Mouse (Mus musculus) retina, embryonic 14.5 days (tissue): Measurements from ENCODE around the gene Elk3.

Source experiments
- DNase-seq: peaks from one replicate; pipeline ENCODE4 v3.0.0-alpha.2; 2015; ENCODE audit warnings: low spot score

Gene Elk3

DNA sequence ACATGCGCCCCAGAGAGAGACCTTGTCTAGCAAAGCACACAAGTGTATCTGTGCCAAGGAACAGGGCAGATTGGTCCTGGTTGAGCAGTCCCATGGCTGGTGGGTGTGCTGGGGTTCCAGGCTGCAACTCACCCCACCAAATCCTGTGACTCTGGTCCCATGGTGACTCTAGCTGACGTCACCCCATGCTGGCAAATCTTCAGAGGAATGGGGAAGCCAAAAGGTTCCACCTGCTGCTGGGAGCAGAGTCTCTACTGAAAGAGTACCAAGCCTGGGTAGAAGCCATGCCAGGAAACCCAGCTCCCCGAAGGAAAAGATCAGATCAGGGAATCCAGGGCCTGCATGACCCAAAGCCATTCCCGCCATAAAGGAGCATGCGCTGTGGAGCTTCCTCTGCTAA is 43.4 kb downstream of the Elk3 start:
- DNase-seq, result no peak

DNA sequence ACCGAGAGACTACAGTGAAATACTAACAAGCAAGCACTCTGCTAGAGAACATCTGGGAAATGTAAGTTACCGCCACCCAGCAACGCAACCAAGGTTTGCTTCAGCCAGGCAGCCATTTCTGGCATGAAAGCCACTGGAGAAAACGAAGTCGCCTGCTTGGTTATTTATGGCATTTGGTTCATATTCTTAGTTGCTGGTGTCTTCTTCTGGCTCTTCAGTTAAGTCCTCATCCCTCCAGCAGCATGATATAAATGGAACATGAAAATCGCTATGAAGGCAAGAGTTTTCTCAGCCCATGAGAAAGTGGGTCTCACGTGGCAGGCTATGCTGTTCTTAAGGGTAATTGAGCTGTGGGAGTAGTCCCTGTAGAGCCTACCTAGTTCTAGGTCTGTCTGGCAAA is 44.4 kb downstream of the Elk3 start:
- no peak for DNase-seq

DNA sequence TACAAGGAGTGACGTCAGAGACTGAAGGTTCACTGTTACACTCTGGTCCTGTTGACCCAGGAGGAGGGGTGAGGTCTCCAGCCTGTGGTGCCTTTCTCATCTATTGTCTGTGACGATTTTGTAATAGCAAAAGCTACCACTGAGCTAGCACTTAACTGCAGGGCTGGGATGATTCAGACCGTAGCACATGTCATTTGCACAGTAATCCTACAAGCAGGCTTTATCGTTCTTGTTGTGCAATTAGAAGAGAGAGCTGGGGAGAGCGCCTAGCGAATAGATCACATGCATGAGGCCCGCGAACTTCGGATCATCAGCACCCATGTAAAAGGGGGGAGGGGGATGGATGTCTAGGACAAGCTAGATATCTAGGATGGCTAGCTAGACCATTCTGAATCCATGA is 45.1 kb downstream of the Elk3 start:
- DNase-seq, result no peak

DNA sequence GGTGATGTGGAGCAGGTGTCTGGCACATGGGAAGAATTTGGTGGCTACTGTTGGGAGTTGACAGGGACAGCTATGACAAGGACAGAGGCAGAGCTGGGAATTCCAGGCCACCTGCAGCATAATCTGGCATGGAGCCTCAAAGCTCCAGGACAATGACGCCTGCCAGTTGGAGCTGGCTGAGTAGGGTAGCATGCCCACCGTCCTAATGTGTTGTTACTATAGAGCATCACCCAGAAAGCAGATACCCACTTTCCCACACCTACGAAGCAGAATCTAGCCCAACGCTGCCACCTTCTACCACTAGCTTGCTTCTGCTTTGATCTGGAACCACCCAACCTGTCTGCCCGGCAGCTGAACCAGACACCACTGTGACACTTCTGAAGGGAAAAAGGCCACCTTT is 46.9 kb downstream of the Elk3 start:
- DNase-seq, result no peak

DNA sequence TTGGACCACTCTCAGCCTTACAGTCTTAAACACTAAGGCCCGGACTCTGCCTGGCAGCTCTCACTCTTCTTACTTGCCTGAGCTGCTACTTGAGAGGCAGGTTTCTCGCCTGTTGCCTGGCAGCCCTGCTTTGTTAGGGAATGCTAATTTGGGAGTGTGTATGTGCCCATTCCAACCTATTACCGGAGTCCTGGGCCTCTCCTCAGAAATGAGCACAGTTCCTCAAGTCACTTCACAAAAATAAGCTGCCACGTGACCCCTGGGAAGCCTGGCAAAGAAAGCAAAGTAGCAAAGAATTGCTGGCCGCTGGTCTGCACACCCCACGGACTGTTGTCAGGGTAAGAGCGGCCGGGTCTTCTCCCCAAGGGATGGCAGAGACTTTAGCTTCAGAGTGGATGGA is 47.5 kb downstream of the Elk3 start:
- DNase-seq, result no peak

DNA sequence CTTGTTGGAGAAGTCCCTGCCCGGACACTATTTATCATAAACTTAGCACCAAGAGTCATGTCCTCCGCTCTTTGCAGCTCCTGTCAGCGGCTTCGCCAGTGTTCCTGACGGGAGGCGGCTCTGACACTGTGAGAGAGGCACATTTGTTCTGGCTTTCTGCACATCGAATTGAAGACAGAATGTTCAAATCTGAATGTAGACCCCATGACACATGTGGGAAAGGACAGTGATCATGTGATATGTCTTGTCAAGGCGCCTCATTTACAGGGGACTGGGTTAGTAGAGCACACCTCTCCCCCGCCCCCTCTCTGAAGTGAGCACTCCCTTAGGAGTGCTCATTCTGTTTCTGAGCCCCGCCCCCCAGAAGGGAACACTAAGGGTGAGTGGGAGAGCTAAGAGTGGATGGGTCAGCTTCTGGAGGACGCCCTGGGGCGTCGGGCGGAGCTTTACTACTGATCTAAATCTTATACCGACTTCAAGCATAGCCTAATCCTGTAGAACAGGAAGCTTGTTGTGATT is 48.9 kb downstream of the Elk3 start:
- DNase-seq, result peak; percentile 46

DNA sequence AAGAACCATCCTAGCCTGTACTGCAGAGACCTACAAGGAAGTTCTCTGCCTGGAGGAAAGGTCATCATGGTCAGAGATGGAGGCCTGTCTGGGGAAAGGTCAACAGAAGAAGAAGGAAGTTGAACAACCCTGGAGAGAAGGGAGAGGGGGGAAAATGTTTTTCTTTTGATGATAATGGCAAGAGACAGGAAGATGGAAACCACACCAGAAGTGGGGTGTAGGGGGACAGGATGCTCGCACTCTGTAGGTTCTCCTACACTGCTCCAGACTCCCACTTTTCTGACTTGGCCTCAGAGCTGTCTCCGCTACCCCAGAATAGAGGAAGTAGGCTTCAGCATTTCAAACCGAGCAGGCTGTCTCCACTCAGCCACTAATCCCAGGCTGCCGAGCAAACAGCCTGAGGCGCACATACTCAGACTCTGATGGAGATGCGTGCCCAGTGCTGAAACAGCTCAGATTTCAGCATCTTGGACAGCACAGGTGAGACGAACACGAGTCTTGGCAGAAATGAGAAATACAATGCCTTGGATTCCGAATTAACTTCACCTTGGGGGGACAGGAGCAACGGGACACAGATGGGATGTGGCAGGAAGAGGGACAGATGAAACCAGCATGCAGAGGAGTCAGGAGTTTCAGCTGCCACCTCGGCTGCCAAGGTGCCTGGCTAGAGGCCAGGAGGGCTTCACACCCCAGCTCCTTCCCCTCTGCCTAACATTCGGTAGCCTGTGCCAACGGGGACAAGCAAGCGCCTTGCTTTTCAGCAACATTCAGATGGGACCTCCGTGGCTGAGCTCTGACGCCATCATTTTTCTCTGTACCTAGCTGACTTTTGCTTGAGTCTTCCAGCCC is 49.6 kb downstream of the Elk3 start:
- peak; percentile 12 for DNase-seq

DNA sequence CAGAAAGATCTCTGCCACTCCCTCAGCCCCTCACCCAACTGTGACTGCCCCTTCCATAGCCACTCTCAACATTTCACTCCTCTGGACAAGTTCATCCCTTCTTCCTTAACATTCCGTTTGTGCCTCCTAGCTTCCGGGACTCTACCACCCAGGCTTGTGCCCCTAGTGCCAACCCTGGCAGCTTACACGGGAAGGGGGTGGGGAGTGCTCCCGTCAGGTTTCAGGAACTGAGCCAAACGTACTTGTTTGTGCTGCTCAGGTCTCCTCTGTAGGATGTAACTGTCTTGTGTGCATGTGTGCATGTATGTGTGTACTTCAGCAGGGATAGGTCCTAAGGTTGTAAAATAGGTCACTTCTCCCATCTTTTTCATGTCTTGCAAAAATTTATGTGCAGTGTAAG is 51.1 kb downstream of the Elk3 start:
- DNase-seq, result no peak

DNA sequence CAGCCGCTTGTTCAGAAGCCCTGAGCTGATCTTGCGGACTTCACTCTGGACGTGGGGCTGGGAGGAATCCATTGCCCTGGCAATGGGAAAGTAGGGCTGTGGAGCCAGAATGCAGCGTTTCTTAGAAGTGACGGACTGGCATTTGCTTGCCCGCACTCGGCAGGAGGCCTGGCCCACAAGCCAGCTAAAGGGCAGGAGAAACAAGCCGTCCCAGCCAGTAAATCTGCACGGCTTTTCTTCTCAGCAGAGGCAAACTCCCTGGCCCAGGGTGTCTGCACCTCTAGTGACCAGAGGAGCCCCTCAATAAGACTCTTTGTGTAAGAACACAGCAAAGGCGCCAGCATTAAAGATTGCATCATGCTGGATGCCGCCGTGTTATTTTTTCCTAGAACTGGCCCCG is 55.6 kb downstream of the Elk3 start:
- peak; percentile 41 for DNase-seq

DNA sequence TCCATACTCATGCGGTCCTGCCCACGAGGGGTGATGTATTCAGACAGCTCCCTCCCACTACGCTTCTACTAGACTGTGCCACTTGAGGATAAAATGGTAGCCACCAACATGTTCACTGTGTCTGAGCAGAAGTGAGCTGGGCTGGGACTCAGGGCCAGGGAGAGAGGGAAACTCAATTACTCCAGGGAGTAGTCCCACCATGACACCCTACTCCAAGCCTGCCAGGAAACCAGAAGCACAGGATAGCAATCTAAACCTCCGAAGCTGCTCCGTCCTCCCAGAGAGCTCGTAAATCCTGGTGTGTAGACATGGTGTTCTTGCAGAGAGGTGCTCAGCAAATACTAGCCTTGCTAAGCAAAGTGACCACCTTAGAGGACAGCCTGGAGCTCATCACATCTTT is 57.8 kb downstream of the Elk3 start:
- DNase-seq, result no peak

DNA sequence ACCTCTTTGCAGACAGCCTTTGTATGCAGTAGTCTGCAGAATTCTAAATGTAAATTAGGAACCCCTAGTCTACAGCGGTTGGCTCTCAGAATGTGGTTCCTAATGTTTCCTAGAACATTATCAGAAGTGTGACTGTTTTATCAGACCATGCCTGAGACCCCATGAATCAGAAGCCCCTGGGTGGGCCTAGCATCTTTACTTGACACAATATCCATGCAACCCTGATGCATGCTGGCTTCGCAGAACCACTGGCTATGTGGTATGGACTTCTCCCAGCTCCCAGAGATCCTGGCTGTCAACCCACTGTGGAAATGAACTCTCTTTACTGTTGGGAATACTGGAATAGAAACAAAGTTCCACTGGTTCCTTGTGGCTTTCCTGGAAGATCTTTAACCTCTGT is 58.3 kb downstream of the Elk3 start:
- no peak for DNase-seq

DNA sequence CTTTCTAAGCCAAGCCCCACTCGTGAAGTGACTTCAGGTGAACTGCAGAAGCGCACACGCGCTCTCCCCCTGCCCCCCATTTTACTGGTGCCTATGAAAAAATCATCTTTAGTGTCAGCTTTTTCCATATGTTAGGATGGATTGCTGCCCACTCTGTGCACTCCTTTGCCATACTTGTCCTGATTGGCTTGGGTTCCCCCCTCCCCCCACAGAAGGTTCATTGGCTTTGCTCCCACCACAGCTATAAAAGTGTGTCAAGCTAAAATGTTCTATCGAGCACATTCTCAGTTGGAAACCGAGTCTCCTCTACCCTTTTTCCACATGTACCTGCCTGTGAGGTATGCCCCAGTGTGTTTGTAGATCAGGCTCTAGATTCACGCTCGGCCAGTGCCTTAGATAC is 59.5 kb downstream of the Elk3 start:
- no peak for DNase-seq

DNA sequence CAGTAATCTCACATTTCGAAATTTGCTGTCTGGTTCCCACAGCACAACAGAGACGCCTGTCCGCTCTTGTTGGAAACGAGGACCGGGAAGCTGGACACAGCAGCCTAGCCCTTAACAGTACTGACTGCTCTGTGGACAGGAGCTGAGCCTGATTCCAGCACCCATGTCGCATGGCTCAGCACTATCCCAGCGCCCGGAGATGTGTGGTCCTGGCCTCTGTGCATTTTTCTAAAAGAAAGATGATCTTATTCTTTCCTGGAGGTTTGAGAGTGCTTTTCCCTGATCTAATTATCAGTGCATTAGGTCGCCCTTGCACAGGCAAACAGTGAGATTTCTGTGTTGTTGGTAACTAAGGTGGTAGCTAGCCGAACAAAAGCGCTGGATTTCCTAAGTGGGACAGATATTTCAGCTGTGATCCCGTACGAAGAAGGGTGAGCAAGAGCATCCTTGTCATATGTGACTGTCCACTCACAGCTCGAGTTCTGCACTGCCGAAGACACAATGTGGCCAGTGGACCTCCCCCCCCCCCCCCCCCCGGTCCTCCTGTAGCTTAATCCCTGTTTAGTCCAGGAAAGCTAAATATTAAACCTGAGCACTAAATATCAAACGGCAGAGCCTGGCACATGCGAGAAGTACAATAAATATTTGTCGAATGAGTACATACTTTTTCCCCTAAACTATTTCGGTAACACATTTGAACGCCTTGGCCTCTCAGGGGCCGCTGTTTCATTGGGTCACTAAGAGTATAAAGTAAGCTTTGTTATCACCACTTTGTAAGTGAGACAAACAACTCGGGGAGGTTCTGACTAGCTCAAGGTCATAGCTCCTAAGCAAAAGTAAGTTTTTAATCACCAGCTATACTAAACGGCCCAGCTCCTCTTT is 60.3 kb downstream of the Elk3 start:
- DNase-seq, result no peak

DNA sequence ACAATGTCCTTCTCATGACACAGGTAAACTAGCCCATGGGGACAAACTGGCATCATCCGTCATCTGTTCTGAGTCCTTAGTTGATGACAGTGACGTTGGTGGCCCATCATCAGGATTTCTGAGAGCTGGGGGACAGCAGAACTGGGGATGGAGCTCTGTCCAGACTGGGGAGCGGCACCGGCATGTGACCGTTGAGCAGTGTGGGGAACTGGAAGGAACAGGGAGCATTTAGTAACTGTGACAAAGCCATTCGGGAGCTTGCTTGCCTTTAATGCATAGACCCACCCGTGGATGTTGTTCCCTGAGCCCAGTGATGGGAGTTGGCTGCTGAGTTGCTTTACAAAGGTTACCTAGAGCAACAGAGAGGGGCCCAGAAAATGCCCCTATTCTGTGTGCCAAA is 61.0 kb downstream of the Elk3 start:
- no peak for DNase-seq

DNA sequence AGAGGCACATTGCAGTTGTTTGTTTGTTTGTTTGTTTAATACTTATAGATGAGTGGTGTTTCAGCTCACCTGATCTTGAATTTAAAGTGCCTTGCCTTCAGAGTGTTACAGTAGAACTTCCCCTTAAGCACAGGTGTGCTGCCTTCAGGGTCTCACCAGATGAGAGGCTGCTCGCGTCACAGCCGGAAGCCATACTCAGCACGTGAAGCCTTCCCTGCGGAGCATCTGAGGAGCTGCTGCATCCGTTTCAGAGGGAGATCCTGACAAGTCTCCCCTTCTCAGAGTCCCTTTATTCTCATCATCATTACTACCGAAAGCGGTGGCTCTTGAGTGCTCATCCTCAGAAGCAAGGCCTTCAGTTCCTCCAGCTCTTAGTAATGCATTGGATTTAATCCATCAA is 62.5 kb downstream of the Elk3 start:
- no peak for DNase-seq

DNA sequence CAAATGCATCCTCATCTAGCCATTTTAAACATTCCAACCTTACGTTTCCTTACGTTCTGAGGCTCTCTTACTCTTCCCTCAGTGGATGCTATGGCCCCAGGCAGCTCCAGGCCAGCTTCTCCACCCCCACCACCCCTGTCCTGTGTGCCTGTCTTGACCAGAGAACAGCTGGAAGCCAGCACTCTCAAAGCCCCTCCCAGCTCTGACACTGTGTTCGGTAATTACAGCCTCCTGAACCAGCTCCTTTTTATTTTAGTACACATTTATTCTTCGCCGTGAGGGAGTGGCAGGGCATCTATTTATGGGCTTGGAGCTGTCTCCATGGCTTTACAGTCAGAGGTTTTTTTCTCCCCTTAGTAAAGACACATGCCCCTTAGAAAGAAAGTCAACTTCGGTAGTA is 63.0 kb downstream of the Elk3 start:
- no peak for DNase-seq

DNA sequence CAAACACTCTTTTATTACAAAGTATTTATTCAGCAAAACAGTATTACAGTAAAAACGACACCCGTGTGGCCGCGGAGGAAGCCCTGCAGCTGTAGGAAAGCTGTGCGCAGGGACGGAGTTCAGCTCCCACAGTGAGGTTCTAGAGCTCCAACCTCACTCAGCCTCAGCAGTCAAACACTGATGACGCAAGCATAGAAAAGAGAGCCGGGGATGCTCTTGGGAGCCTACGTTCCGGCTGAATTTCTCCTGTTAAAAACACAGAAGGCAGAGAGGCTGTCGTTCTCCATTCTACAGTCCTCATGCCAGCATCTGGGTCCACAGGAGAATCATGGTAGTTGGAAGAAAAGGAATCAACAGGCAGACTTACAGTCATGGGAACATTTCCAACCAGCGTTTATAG is 63.5 kb downstream of the Elk3 start:
- DNase-seq, result no peak

DNA sequence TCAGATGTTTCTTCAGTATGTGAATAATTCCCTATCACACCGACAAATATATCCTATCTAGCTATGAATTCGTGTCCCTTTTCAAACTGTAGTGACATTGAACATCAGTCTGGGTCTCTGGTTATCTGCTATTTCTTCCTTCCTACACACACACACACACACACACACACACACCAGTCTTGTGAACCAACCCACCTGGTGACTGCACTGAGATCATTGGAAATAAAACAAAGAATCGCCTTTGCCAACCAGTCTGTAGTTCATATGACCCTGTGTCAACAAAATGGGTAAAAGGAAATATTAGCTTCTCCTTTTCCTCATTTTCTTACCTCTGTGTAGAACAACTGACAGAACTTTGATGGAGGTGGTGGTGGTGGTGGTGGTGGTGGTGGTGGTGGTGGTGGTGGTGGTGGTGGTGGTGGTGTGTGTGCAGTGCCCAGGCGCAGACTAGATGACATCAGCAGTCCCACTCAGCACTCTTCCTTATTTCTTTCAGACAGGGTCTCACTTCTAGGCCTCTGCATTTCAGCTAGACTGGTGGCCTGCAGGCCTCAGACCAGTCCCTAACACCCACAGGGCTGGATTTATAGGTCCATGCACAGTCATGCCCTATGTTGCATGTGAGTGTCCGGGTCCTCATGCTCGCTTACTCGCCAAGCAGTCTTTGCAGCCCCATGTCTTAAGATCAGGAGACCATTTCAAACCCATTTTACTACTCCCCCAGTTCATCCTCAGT is 64.6 kb downstream of the Elk3 start:
- DNase-seq, result no peak

DNA sequence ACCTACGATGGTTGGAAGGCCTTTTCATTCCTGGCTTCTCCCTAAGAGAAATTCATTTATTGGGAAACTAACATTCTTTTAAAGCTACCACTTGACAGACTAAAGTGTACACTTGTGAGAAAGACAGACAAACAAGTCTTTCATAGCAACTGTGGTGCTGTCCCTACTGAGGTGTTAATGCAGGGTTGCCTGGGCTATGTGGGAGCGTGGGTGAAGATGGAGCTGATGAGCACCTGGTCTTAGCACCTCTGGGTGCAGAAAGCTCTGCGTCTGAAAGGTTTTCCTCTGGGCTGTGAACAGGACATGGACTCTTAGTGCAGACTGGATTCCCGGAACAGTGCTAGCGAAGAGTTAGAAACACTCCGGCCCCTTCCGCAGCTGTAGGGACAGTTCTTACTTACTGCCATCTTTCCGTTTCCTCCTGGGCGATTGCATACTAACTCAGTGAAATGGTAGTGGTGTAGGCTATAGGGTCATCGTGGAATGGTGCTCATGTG is 66.7 kb downstream of the Elk3 start:
- no peak for DNase-seq

DNA sequence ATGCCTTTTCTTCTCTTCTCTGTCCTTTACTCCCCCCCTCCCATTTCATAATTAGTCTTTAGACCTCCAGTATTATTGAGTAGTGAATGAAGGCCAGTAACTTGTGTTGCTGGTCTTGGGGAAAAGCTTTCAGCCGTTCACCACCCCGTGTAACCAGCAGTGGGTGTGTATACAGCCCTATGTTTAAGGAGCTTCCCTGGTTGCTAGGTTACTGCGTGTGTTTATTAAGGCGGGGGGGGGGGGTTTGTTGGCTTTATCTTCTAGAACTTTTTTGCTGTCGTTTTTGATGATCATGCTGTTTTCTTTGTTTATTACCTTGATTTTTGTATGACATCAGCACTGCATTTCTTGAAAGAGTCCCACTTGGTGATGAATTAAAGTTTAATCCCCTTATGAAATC is 68.1 kb downstream of the Elk3 start:
- no peak for DNase-seq

DNA sequence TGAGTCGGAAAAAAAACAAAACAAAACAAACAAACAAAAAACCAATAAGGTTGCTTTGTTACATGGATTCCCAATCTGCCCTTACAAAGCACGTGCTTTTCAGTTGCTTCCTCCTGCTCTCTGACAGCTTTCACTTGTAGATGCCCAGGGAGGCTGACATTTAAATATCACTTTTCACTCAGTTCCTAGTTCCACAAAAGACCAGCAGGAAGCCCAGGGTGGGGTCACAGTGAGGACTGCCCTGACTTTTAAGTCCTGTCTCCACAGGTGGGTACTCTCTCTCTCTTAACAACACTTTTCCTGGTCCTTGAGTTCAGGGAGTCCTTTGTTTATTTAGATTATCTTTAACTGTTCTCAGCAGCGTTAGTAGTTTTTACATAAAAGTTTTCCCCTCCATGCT is 68.7 kb downstream of the Elk3 start:
- no peak for DNase-seq

DNA sequence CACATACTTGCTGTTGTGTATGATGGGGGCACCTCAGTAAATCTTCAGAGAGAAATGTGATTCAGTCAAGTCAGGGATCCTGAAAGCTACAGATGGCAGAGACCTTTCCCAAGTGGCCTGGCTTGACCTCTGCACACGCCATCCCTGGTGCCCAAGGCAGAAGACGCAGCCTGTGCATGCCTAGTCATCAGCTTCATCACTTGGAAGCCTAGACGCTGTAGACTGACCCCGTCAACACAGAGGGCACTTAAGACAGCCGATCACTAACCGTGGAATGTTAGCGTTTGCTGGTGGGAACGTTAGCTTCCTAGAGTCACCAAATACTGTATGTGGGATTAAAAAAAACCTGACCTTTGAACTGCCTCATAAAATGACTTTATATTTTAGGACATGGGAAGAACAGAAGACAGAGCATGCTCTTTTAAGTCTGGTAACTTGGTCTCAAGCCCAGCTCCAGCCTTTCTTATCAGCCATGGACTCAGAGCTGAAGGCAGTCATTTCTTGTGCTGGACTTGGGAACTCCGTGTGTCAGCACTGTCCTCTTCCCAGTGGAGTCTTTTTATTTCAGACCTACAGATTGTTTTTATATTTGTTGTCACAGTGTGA is 71.6 kb downstream of the Elk3 start:
- DNase-seq, result no peak
